Mouse (Mus musculus): ENCODE measurements around the gene 1810009A15Rik. TPM values are rescaled to one million over a fixed set of nuclear protein-coding genes. Genes with fewer than 3 reads are reported as not detected.

The 1810009A15Rik gene
- total RNA-seq, 2 experiments from 2014 or later: 70.0 to 91.0 TPM

- no peak for ATAC-seq (replicated peaks; ENCODE audit: poor library complexity)
These were observed 30.3 kb downstream of the 1810009A15Rik start for GRCm38 (mm10) chr19:8919000-8919399.

GRCm38 (mm10) chr19:8919684-8920072 is 31.0 kb downstream of the 1810009A15Rik start:
- ATAC-seq (replicated peaks; ENCODE audit: poor library complexity): no peak

DNA sequence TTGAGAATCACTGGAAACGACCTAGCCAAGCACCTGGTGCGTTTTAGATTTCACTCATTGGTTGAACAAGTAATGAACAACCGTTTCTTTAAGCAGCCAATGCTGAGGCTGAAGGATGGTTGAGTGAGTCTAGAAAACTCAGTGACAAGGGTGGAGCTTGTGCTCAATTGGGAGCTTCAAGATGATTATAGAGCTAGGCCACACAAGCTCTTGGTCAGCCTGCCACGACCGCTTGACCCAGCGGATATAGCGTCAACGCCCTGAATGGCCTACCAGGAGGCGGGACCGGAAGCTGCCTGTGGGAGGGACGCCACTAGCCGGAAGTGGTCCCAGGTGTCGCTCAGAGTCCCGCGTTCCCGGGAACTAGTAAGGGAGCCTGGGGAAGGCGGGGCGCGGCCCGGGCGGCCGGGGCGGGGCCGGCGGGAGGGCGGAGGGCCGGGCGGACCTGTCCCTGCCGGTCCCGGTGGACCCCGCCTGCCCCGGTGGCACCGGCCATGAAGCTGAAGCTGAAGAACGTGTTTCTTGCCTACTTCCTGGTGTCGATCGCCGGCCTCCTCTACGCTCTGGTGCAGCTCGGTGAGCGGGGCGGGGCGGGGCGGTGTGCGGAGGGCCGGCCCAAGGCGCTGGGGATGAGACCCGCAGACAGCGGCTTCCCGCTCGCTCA is 31.6 kb downstream of the 1810009A15Rik start, which contains the start of gene B3gat3:
TSS of gene B3gat3 (plus strand) at position 302 of the 664 bp plus-strand sequence.
- peak; percentile 91 for ATAC-seq (replicated peaks; ENCODE audit: poor library complexity)

DNA sequence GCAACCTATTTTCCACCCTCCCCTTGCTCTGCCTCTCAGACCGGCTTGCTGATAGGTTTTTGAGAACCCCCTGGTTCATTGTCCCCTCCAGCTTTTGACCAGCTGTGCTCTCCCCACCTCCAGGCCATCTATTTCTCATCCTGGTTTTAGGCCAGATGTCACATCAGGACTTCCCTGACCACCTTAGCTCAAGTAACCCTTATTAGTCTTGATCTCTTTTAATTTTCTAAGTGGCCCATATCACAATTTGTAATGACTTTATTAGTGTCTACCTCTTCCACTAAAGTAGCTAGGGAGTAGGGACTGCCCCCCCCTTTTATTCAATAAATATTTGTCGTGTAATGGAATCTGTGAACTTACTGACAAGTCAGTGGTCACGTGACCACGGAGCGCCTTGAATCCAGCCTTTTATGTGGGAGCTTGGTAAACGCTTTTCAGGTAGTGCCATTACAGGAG is 32.2 kb downstream of the 1810009A15Rik start:
- peak; percentile 10; the same call in 1 of the 2 replicates for ATAC-seq (replicated peaks; ENCODE audit: poor library complexity)

GRCm38 (mm10) chr19:8921741-8922140 is 33.1 kb downstream of the 1810009A15Rik start:
- ATAC-seq (replicated peaks; ENCODE audit: poor library complexity): no peak

DNA sequence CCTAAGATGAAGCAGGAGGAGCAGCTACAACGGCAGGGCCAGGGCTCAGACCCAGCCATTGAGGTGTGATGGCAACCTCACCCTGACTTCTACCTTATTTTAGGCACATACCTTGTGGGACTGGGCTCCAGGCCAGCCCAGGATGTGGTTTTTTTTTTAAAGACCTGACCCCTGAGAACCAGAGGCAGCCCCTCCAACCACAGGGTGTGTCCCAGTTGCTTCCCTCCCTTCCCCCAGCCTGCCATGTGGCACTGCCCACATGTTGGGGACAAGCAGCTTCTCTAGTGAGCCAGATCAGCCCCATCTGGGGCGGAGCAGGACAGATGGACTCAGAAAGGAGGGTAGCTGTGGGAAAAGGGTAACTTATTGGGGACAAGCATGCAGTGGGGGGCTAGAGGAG is 38.1 kb downstream of the 1810009A15Rik start:
- no peak for ATAC-seq (replicated peaks; ENCODE audit: poor library complexity)

DNA sequence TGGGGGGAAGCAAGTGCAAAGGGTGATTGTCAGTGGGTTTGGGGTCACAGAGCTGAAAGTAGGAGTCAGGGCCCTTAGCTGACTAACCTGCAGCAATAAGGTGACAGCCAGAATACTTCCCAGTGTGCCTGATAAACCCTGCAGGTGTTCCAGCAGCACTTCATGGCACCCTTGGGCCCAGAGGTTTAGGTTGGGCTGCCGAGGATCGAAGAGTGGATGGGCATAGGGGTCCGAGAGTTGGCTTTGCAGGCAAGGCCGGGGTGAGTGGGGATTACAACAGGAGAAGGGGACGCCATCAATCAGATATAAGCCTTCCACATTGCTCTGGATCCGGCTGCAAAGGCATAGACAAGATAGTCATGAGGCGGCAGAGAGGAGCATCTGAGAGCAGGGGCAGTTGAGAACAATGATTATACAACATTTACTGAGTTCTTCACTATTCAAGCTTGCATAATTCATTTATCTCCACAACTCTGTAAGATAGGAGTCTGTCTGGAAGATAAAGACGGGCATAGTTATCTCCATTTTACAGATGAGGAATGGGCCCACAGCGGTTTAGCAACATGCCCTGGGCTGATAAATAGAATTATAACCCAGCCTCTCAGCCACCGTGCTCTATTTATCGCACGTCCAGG is 39.4 kb downstream of the 1810009A15Rik start:
- ATAC-seq (replicated peaks; ENCODE audit: poor library complexity): peak; percentile 47

DNA sequence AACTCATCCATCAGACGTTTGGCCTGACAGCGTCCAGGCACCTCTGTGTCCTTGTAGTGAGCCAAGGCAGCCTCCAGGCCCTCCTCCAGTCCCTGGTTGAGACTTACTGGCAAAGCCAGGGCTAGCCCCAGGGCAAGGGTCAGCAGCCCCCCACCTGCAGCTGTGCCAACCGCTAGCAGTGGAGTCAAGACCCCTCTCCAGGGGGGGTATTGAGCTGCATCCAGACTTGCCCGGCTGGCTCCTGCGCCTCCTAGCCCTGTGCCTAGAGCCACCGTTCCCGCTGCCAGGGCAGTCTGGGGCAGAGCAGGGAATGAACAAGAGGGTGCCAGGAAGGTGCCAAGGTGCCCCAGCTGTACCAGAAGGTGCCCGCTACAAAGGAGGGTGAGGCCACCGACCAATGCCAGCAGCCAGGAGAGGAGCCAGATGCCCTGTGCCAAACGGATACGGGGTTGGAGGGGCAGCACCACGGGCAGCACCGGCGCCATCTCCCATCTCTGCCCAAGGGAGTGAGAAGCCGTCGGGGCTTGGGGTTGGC is 40.1 kb downstream of the 1810009A15Rik start:
- peak; percentile 37 for ATAC-seq (replicated peaks; ENCODE audit: poor library complexity)

- ATAC-seq (replicated peaks; ENCODE audit: poor library complexity): peak; percentile 68
These were observed 40.8 kb downstream of the 1810009A15Rik start, which contains the start of the genes Rom1 and Eml3 for GRCm38 (mm10) chr19:8929224-8930088. Rom1 (minus strand) TSS chr19:8929356. Eml3 (plus strand) TSS chr19:8929552.

DNA sequence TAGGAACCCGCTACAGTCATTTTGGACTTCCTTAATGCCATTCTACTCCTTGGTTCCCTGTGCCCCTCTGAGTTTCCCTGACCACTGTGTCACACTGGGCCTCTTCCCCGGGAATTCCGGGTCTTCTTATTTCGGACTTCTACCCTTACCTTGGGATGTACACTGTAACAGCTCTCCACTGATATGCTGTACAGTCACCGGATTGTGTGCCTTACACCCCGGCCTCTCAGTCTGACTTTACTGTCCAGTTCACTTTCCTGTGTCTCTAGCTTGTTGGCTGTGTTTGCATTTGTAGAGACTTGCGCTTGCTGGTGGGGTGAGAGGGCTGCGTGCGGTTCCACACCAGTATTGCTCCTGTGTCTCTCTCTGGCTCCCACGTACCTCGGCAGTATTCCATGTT is 41.5 kb downstream of the 1810009A15Rik start:
- no peak for ATAC-seq (replicated peaks; ENCODE audit: poor library complexity)

DNA sequence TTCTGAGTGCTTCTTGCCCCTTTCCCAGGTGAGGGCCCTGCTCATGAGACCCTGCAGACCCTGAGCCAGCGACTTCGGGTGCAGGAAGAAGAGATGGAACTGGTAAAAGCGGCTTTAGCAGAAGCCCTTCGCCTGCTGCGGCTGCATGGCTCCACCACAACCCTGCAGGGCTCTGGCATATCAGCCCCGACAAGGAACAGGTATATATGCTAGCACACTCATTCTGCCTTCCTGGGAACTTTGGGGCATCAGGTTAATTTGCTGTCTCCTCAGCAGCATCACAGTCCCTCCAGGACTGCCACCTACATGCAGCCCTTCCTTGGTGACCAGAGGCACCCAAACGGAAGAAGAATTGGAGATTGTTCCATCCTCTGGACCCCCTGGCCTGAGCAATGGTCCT is 42.1 kb downstream of the 1810009A15Rik start:
- no peak for ATAC-seq (replicated peaks; ENCODE audit: poor library complexity)

- no peak for ATAC-seq (replicated peaks; ENCODE audit: poor library complexity)
These were observed 48.1 kb downstream of the 1810009A15Rik start for GRCm38 (mm10) chr19:8936736-8937135.

Other genes starting within 250 kb of the 1810009A15Rik start
Only the 30 nearest of the 33 such genes appear.
- gene Slc3a2, start 165.5 kb upstream of the 1810009A15Rik start, total RNA-seq (2015): 69.3 and 73.0 TPM in 2 replicates
- gene Slc3a2, start 165.5 kb upstream of the 1810009A15Rik start, total RNA-seq (2017): 84.0 and 87.7 TPM in 2 replicates
- 111 and 112 TPM in 2 replicates for gene Wdr74, start 153.0 kb upstream of the 1810009A15Rik start, total RNA-seq (2015)
- gene Wdr74, start 153.0 kb upstream of the 1810009A15Rik start, total RNA-seq (2017): 102 TPM in 2 replicates
- gene 1700092M07Rik, start 148.1 kb upstream of the 1810009A15Rik start, total RNA-seq (2015): 1.2 and 4.4 TPM in 2 replicates
- not detected in 2 replicates for gene 1700092M07Rik, start 148.1 kb upstream of the 1810009A15Rik start, total RNA-seq (2017)
- 32.5 and 45.3 TPM in 2 replicates for gene Stx5a, start 147.4 kb upstream of the 1810009A15Rik start, total RNA-seq (2015)
- gene Stx5a, start 147.4 kb upstream of the 1810009A15Rik start, total RNA-seq (2017): 54.1 and 54.8 TPM in 2 replicates
- gene Nxf1, start 131.8 kb upstream of the 1810009A15Rik start, total RNA-seq (2015): 339 and 367 TPM in 2 replicates
- 76.5 and 91.9 TPM in 2 replicates for gene Nxf1, start 131.8 kb upstream of the 1810009A15Rik start, total RNA-seq (2017)
- gene Tmem223, start 117.9 kb upstream of the 1810009A15Rik start, total RNA-seq (2015): 64.4 and 69.2 TPM in 2 replicates
- gene Tmem223, start 117.9 kb upstream of the 1810009A15Rik start, total RNA-seq (2017): 36.2 and 37.0 TPM in 2 replicates
- gene Tmem179b, start 114.4 kb upstream of the 1810009A15Rik start, total RNA-seq (2015): 109 and 124 TPM in 2 replicates
- 73.9 and 87.1 TPM in 2 replicates for gene Tmem179b, start 114.4 kb upstream of the 1810009A15Rik start, total RNA-seq (2017)
- gene Taf6l, start 102.4 kb upstream of the 1810009A15Rik start, total RNA-seq (2015): 5.8 and 6.4 TPM in 2 replicates
- gene Taf6l, start 102.4 kb upstream of the 1810009A15Rik start, total RNA-seq (2017): 9.7 and 12.8 TPM in 2 replicates
- 142 and 164 TPM in 2 replicates for gene Polr2g, start 90.3 kb upstream of the 1810009A15Rik start, total RNA-seq (2015)
- 68.1 and 83.9 TPM in 2 replicates for gene Polr2g, start 90.3 kb upstream of the 1810009A15Rik start, total RNA-seq (2017)
- 1.8 and 2.8 TPM in 2 replicates for gene Zbtb3, start 86.3 kb upstream of the 1810009A15Rik start, total RNA-seq (2015)
- gene Zbtb3, start 86.3 kb upstream of the 1810009A15Rik start, total RNA-seq (2017): 2.1 and 2.4 TPM in 2 replicates
- 29.0 and 31.0 TPM in 2 replicates for gene Ttc9c, start 69.5 kb upstream of the 1810009A15Rik start, total RNA-seq (2015)
- 65.6 and 73.3 TPM in 2 replicates for gene Ttc9c, start 69.5 kb upstream of the 1810009A15Rik start, total RNA-seq (2017)
- 56.7 and 59.5 TPM in 2 replicates for gene Hnrnpul2, start 68.8 kb upstream of the 1810009A15Rik start, total RNA-seq (2015)
- 64.7 and 77.8 TPM in 2 replicates for gene Hnrnpul2, start 68.8 kb upstream of the 1810009A15Rik start, total RNA-seq (2017)
- 0.76 TPM in 1 of 2 replicates, not detected in the other for gene AC129217.1, start 59.1 kb upstream of the 1810009A15Rik start, total RNA-seq (2015)
- not detected in 2 replicates for gene AC129217.1, start 59.1 kb upstream of the 1810009A15Rik start, total RNA-seq (2017)
- 58.3 and 63.4 TPM in 2 replicates for gene Bscl2, start 51.4 kb upstream of the 1810009A15Rik start, total RNA-seq (2015)
- 28.8 and 31.6 TPM in 2 replicates for gene Bscl2, start 51.4 kb upstream of the 1810009A15Rik start, total RNA-seq (2017)
- gene Gng3, start 49.7 kb upstream of the 1810009A15Rik start, total RNA-seq (2015): 0.07 and 0.22 TPM in 2 replicates
- gene Gng3, start 49.7 kb upstream of the 1810009A15Rik start, total RNA-seq (2017): not detected in 2 replicates
- gene Lrrn4cl, start 38.1 kb upstream of the 1810009A15Rik start, total RNA-seq (2015): not detected in 2 replicates
- 0.88 TPM in 1 of 2 replicates, not detected in the other for gene Lrrn4cl, start 38.1 kb upstream of the 1810009A15Rik start, total RNA-seq (2017)
- 60.6 and 77.0 TPM in 2 replicates for gene Ubxn1, start 17.4 kb upstream of the 1810009A15Rik start, total RNA-seq (2015)
- 159 and 168 TPM in 2 replicates for gene Ubxn1, start 17.4 kb upstream of the 1810009A15Rik start, total RNA-seq (2017)
- gene Uqcc3, start 7.9 kb upstream of the 1810009A15Rik start, total RNA-seq (2015): 44.4 and 46.0 TPM in 2 replicates
- gene Uqcc3, start 7.9 kb upstream of the 1810009A15Rik start, total RNA-seq (2017): 93.0 and 118 TPM in 2 replicates
- 53.0 and 75.7 TPM in 2 replicates for gene Lbhd1, start 5.1 kb upstream of the 1810009A15Rik start, total RNA-seq (2015)
- gene Lbhd1, start 5.1 kb upstream of the 1810009A15Rik start, total RNA-seq (2017): 7.5 and 14.3 TPM in 2 replicates
- not detected in 2 replicates for gene Gm49403, start 4.9 kb upstream of the 1810009A15Rik start, total RNA-seq (2015)
- gene Gm49403, start 4.9 kb upstream of the 1810009A15Rik start, total RNA-seq (2017): not detected in 2 replicates
- 1.5 and 2.5 TPM in 2 replicates for gene Gm49416, start 73 bp downstream of the 1810009A15Rik start, total RNA-seq (2015)
- not detected in 2 replicates for gene Gm49416, start 73 bp downstream of the 1810009A15Rik start, total RNA-seq (2017)
- 12.9 and 16.8 TPM in 2 replicates for gene Ints5, start 4.2 kb downstream of the 1810009A15Rik start, total RNA-seq (2015)
- gene Ints5, start 4.2 kb downstream of the 1810009A15Rik start, total RNA-seq (2017): 14.1 and 17.7 TPM in 2 replicates
- 112 and 118 TPM in 2 replicates for gene Ganab, start 9.2 kb downstream of the 1810009A15Rik start, total RNA-seq (2015)
- 82.3 and 86.0 TPM in 2 replicates for gene Ganab, start 9.2 kb downstream of the 1810009A15Rik start, total RNA-seq (2017)
- 12.7 and 17.2 TPM in 2 replicates for gene B3gat3, start 31.5 kb downstream of the 1810009A15Rik start, total RNA-seq (2015)
- 20.5 and 21.6 TPM in 2 replicates for gene B3gat3, start 31.5 kb downstream of the 1810009A15Rik start, total RNA-seq (2017)
- 0.59 and 1.5 TPM in 2 replicates for gene Rom1, start 40.5 kb downstream of the 1810009A15Rik start, total RNA-seq (2015)
- 0.54 and 0.88 TPM in 2 replicates for gene Rom1, start 40.5 kb downstream of the 1810009A15Rik start, total RNA-seq (2017)
- gene Eml3, start 40.7 kb downstream of the 1810009A15Rik start, total RNA-seq (2015): 12.0 and 14.9 TPM in 2 replicates
- gene Eml3, start 40.7 kb downstream of the 1810009A15Rik start, total RNA-seq (2017): 20.1 and 36.0 TPM in 2 replicates
- 57.9 and 63.7 TPM in 2 replicates for gene Mta2, start 53.0 kb downstream of the 1810009A15Rik start, total RNA-seq (2015)
- gene Mta2, start 53.0 kb downstream of the 1810009A15Rik start, total RNA-seq (2017): 124 and 138 TPM in 2 replicates
- 6.2 and 8.7 TPM in 2 replicates for gene Tut1, start 65.0 kb downstream of the 1810009A15Rik start, total RNA-seq (2015)
- 19.9 and 23.8 TPM in 2 replicates for gene Tut1, start 65.0 kb downstream of the 1810009A15Rik start, total RNA-seq (2017)
- 1,162 and 1,182 TPM in 2 replicates for gene Eef1g, start 78.2 kb downstream of the 1810009A15Rik start, total RNA-seq (2015)
- gene Eef1g, start 78.2 kb downstream of the 1810009A15Rik start, total RNA-seq (2017): 754 and 796 TPM in 2 replicates
- 6.5 and 10.6 TPM in 2 replicates for gene Ahnak, start 100.4 kb downstream of the 1810009A15Rik start, total RNA-seq (2015)
- 11.7 and 17.2 TPM in 2 replicates for gene Ahnak, start 100.4 kb downstream of the 1810009A15Rik start, total RNA-seq (2017)